Mouse (Mus musculus) A20 (cell line): ENCODE measurements around the gene Hyal2.

Experiments used
- DNase-seq: peaks from one replicate; pipeline ENCODE4 v3.0.0-alpha.2; 2011; ENCODE audit warnings: low read depth, low spot score

Gene Hyal2

GRCm38 (mm10) chr9:107609433-107609830 lies 41.7 kb downstream of the Hyal2 start:
- no peak for DNase-seq

DNA sequence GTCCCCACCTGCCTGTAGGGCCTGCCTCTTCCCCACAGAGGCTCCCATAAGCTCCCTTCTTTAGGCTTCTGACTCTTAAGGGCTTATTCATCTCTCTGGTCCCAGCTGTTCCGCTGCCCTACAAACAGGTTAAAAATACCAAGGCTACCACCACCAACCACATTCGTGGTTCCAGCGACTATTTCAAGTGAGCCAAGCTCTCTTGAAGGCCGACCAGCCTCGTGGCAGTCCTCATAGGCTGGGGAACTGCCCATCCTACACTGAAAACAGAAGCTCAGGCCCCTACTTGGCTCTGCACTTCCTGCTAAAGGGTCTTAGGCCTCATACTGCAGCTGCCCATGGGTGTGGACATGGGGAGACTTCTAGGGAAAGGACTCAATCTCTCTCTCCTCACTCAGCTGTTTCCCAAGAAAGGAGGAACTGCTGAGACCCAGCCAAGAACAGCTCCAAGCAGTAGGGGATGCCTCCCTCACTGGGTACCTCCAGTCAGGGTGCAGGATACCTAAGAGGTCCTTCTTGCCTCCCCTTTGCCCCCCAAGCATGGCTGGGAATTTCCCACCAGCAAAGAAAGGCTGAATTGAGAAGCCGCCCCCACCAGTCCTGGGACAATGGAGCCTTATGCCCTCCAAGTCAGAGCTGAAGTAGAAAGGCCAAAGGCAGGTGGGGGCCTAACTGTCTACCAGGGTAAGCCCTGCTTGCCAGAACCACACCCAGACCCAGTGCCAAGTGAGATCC lies 43.9 kb downstream of the Hyal2 start:
- peak; percentile 37 for DNase-seq

DNA sequence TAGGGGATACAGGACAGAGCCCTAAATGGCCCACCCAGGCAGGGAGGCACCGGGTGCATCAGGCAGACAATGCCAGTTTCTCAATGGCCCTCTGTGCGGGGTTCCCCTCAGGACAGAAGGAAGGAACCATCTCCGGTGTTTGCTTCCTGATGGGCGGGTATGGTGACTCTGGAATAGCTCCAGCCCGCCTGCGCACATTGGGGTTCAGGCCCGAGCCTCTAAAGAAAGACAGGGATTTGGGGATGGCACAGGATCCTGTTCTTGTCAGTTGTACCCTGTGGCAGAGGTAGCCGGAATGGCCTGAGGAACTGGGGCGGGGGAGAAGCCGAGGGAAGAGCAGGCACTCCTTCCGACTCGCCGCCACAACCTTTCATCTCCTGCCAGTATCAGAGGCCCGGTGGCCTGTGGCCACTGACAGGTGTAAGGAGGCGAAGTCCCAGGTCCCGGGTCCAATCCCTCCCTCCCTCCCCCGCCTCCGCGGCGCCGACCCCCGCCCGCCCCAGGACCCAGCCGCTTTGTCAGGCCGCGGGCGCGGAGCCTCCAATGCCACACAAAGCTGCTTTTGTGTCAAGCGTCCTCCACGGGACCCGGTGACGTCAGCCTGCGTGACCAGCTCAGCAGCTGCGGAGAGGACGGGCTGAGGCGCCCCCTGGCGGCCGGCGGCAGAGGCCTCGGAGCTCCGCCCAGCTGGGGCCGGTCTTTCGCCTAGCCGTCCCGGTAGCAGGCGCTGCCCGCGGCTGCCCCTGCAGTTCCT lies 44.6 kb downstream of the Hyal2 start:
- DNase-seq: peak; percentile 95

DNA sequence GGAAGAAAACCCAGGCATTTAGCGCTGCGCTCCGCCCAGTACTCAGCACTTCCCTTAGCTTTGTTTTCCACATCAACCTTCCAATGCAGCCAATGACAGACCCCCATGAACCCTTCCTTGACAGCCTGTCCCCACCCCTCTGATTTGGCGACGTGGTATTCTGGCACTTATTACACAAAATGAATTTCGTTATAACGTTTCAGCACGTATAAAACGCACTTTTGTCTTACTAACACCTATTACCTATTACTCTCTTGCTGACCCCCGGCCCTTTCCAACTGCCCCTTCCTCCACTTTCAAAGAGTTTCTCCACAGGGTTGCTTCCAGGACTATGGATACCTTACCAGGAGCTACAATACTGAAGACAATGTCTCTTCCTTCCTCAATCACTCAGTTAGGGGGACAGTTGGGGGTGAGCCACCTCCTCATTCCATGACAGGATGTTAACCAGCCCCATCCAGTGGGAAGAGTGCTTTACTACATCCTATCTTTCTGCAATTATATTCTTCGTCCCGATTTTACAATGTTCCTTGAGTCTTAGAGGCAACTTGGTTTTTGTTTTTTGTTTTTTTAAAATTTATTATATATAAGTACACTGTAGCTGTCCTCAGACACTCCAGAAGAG lies 45.3 kb downstream of the Hyal2 start:
- no peak for DNase-seq

GRCm38 (mm10) chr9:107615035-107615434 lies 47.3 kb downstream of the Hyal2 start:
- no peak for DNase-seq

DNA sequence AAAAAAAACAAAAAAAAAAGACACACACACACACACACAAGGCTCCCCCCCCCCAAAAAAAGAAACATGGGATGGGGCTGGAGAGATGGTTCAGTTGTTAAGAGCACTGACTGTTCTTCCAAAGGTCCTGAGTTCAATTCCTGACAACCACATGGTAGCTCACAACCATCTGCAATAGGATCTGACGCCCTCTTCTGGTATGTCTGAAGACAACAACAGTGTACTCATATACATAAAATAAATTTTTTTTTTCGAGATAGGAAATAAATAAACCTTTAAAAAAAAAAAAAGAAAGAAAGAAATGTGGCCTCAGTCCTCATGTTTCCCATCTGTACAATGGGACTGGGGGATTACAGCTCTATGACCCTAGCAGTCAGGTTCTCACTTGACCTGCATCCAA lies 49.7 kb downstream of the Hyal2 start:
- DNase-seq: no peak

DNA sequence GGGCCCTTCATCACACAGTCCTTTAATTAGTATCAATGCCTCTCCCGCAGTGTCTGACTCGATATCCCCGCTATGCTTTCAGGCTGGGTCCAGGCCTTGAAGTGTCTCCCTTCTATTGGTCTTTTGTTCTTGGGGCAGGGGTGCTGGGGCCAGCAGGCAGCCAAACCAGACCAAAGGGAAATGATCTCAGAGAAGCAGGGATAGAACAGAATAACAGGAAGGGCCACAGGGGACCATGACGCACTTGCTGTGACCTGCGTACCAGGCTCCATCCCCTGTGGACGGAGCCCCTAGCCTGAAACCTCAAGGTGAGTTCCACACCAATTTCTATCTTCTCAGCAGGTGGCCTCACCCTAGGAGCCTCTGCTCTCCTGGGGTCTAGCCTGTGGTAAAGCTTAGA lies 50.4 kb downstream of the Hyal2 start:
- DNase-seq: no peak

DNA sequence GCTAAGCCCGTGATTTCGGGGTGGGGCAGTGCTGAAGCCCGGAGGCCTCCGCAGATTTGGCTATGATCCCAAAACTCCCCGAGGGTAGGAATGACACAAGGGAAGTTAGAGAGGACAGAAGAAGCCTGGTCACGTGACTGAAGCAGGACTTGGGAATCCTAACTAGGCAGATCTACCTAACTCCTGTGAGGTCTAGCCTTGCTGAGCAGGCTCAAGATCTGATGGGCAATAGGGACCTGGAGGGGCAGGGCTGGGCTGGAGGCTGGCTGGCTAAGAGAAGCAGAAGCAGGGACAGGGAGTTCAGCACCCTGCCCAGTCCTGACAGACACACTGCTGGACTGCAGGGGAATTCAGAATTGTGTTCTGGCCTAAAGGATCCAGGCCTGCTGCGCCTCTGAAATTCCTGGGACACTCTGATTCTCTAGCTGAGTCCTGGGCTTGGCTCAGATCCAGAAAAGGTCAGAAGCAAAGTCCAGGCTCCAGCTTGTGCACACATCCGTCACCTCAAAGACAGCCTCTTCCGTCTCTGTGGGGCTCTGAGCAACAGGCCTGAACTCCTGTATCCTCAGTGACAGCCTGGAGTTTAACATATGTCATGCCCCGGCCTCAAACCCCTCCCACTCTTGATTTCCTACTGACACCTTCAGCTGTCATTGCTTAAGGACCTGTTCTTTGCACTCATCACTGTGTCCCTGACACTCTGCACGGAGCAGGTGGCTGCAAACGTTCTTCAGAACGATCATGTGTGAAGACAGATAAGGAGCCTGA lies 51.2 kb downstream of the Hyal2 start:
- no peak for DNase-seq

- DNase-seq: no peak
These were observed 51.8 kb downstream of the Hyal2 start for GRCm38 (mm10) chr9:107619546-107619879.

DNA sequence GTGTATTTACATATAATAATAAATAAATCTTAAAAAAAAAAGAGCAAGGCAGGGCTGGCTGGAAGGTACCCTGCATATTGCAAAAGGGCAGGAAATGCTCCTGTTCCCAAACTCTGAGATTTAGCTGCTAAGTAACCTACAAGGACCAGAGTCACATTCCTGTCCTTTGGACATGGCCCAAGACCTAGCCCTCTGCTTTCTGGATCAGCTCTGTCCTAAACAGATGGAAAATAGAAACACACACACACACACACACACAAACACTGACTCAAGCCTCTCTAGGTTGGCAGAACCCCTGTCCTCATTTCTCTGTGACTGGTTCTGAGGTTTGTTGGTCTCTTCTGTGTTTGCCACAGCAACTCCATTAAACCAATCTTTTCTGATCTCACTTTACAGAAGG lies 53.2 kb downstream of the Hyal2 start:
- DNase-seq: no peak
